Mouse (Mus musculus): ENCODE data around the gene Baz1a.
A peak's percentile ranks its signal among the peaks of the same experiment; 100 is the strongest.
"Not testable (repeated sequence)": the region's sequence is repeated elsewhere in the genome, so short reads cannot be mapped to it uniquely, and the experiment has no call there.

Gene Baz1a

DNA sequence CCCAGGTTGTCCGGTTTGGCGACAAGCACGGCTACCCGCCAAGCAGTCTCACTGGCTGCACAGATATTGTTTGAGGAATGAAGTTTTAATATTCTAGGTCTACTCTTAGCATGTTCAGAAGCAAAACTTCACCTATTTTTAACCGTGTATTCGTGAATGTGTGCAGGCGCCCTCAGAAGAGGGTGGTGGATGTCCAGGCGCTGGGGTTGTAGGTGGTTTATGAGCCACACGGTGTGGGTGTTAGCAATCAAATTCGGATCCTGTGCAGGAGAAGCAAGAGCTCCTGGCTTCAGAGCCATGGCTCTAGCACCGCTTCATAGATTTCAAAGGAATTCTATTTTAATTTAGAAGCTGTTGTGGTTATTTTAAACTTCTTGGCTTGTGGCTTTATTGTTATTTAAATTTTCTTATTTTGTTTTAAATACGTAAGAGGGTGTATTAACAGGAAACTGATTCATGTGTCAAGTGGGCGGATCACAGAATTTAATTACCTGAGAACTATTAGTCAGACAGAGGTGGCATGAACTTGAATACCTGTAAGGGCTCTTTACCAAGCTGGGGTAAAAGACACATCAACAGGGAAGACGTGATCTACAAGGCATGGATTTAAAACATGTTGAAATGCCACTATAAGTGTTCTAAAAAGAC lies 6.7 kb downstream of the Baz1a start:
- DNase-seq (ENCODE audit: low spot score in 2 of 2), result no peak

DNA sequence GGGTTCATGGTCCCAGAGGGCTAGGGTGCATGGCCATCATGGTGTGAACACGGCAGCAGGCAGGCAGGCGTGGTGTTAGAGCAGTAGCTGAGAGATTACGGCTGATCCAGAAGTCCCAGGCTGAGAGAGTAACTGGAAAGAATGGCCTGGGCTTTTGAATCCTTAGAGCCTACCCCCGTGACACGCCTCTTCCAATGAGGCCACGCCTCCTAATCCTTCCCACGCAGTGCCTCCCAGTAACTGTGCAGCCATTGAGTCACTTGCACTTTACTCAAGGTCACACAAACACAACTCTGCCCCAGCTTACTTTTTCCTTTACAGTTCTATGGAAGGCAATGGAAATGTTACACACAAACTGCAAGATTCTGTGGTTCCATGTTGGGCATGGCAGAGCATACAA lies 8.1 kb downstream of the Baz1a start:
- DNase-seq (ENCODE audit: low spot score in 2 of 2), result no peak

DNA sequence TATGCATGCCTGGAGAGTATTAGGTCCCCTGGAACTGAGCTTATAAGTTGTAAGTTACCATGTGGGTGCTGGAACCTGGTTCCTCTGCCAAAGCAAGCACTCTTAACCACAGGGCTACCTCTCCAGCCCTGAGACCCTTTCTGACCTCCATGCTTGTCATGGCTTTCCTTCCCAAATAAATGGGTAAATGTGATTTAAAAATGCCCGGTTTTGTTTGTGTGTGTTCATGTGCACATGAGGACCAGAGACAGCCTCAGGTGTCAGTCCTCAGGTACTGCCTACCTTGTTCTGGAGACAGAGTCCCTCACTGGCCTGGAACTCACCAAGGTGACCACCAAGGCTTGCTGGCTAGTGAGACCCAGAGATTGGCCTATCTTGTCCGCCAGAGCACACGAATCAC lies 9.8 kb downstream of the Baz1a start:
- no peak for DNase-seq (ENCODE audit: low spot score in 2 of 2)

DNA sequence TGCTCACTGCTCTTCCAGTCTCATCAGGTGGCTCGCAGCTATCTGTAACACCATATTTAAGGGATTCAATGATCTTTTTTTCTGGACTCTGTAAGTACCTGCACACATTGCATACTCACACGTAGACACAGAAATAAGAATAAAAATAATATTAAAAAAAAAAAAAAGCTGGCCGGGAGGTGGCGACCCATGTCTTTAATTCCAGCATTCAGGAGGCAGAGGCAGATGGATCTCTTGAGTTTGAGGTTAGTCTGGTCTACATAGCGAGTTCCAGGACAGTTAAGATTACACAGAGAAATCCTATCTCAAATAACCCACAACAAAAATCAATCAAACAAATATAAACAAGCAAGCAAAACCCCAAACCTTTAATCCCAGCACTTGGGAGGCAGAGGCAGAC lies 10.3 kb downstream of the Baz1a start:
- DNase-seq (ENCODE audit: low spot score in 2 of 2), result no peak

DNA sequence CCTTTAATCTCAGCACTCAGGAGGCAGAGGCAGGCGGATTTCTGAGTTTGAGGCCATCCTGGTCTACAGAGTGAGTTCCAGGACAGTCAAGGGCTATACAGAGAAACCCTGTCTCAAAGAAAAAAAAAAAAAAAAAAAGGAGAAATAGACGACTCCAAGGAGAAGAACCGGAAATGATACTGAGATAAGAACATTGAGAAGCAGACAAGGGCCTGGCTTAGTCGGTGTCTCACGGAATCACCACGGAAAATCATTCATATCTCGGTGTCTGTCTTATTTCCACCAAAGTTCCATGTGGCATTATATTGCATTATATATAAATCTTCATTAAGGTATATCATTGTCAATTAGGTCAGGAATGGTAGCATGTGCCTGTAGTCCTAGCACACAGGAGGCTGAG lies 11.6 kb downstream of the Baz1a start:
- DNase-seq (ENCODE audit: low spot score in 2 of 2), result not testable (repeated sequence)

DNA sequence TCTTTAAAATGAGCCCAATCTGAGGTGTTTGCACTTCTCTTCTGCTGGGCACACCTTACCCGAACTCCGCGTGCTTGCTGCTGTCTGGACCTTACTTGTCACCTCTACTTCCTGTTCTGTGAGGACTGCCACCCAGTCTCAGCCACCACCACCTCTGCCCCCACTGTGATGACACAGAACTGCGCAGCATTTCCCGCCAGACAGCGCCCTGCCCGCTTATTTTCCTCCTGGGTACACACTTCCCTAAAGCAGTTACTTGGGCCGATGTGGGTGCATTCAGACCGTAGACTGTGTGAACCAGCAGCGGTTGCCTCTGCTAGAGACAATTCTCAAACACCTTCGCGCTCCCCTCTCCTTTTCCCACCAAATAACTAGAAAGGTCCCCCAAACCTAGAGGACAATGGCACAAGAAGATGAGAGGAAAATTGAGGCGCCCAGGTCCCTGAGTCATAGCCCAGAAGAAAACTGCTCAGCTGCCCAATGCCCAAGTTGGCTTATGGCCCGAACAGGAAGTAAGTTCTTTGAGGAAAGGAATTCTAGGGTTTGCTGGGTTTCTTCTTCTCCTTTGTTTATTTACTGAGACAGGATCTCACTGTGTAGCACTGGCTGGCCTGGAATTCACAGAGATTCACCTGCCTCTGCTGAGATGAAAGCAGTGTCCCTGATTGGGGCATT lies 15.0 kb downstream of the Baz1a start:
- peak; percentile 53 to 70 for DNase-seq (ENCODE audit: low spot score in 2 of 2)

DNA sequence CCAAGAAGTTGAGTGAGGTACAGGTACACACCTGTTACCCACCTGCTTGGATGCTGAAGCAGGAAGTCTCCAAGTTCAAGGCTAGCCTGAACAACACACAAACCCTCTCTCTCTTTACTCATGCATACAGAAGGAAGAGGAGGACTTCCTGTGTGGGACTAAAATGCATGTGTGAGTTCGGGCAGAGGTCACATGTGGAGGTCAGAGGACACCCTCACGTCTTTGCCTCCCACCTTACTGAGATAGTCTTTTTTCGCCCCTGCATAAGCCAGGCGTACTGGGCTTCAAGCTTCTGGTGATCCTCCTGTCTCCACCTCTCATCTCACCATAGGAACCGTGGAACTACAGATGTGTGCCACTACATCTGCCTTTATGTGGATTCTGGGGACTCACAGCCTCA lies 15.7 kb downstream of the Baz1a start:
- no peak for DNase-seq (ENCODE audit: low spot score in 2 of 2)

DNA sequence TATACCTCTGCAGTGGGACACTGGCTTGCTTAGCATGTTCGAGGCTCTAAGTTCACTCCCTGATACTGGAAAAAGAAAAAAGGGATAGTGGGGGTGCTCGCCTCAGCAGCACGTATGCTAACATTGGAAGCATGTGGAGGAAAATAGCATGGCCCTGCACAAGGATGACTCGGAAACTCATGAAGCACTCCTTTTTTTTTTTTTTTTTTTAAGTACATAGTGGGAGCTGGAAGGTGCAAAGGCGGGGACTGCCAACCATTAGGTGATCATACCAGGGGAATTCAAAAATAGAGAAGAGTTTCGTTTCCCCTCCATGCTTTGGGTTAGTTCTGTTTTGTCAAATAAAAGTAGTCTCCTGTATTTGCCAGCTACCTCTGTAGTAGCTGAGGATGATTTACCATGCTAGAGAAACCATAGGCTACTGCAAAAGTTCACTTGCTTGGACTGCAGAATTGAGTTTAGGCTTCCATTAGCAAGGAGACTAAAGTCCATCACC lies 17.1 kb downstream of the Baz1a start:
- no peak for DNase-seq (ENCODE audit: low spot score in 2 of 2)

DNA sequence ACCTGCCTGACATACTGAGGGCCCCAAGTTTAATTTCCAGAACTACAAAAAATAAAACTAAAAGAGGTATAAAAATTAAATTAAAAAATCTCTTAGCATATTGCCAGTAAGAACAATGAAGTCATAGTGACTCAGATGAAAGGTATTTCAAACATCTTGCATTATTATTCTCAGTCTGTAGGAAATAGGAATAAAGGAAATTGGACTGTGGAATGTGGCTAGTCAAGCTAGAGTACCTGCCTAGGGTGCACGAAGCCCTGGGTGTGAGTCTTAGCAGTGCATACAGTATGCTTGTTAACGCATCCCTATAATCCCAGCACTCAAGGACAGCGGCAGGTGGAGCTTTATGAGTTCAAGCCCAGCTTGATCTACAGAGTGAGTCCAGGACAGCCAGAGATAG lies 18.2 kb downstream of the Baz1a start:
- DNase-seq (ENCODE audit: low spot score in 2 of 2), result no peak

DNA sequence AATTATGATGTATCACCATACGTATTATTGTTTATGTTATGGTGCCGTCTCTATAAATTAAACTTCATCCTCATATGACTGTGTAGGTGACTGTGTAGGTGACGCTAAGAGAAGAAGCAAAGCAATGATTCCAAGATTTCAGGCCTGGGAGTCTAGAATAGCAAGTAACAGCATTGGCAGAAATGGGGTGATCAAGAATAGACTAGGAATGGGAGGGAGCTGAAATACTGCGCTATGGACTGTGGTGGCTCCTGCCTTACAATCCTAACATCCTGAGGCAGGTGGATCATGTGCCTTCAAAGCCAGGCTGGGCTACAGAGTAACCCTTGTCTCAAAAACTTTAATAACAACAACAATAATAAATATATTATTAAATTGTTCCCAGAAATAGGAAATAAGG lies 19.7 kb downstream of the Baz1a start:
- DNase-seq (ENCODE audit: low spot score in 2 of 2), result no peak

DNA sequence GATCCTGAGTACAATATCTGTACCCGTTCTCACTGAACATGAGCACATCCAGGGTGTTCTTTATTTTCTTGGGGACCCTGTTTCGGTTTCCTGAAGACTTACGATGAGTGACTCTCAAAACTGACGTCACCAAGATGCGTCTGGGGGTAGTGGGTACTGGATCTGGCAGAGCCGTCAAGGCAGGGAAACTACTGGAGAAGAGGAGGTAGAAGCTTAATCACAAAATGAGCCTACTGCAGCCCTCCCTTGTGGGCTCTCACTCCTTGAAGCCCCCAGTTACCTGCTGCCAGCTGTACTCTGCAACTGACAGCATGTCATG lies 20.1 kb downstream of the Baz1a start:
- no peak for DNase-seq (ENCODE audit: low spot score in 2 of 2)

DNA sequence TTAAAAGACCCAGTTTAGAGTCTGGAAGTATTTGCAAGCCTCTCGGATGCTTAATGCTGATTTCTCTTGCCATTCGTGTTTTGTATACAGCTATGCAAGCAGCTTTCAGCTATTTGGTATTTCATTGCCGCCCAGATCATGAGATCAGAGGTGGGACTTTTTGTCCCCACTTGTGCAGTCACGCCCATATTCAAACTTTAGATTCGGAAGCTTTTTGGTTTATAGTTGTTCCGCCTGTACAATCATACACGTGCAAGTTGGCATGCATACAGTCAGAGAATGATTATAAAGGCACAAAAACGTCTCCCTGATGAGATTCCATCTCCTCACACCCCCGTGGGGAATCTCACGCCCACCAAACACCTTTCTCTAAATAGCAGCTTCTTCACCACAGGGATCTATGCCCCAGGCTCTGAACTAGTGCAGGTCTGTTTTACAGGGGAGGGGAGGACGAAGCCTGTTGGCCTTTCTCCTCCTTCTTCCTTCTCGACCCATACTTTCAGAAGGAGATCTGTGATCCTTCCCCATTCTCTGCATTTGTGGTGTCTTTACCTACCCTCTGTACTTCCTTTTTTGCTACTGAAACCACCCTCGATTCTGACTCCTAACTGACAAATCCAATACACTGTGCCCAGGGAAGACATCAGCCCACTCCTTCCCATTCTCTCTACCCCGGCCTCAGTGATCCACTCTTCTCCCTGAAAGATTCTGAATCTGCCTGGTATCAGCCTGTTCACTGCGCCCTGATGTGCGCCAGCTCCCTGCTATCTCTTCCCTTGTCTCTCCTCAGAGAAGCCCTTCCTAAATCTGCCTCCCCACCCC lies 20.7 kb downstream of the Baz1a start:
- no peak for DNase-seq (ENCODE audit: low spot score in 2 of 2)

DNA sequence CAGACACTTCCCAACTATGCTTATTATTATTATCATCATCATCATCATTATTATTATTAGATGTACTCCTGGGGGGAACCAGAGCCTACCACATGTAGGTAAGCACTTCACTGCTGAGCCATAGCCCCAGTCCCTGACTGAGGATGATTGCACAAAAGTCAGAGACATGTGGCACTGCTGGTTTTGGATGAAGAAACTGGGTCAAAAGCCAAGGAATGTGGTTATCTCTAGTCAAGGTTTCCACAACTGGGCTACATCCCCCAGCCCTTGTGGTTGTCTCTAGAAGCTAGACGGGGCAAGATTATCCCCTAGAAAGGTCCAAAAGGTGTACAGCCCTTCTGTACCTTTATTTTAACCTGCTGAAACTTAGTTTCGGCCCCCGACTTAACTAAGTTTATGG lies 21.3 kb downstream of the Baz1a start:
- DNase-seq (ENCODE audit: low spot score in 2 of 2), result no peak

DNA sequence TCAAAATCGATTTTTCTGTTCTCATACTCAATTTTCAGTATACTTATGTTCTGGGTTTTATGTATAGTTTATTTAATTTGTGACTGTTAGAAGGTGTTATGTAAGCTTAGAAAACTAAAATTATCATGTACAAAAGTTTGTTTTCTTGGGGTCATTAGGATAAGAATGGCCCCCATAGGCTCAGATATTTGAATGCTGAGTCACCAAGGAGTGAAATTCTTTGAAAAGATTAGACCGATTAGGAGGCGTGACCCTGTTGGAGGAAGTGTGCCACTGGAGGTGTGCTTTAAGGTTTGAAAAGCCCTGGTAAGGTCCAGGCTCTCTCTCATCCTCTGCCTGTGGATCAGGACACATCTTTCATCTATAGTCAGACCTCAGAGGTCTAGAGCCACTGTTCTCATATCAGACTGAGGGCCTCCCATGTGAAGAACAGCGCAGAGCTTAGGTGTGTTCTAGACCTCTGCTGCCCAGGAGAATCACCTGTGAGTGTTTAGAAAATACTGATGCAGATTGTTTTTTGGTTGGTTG lies 25.8 kb downstream of the Baz1a start:
- no peak for DNase-seq (ENCODE audit: low spot score in 2 of 2)

DNA sequence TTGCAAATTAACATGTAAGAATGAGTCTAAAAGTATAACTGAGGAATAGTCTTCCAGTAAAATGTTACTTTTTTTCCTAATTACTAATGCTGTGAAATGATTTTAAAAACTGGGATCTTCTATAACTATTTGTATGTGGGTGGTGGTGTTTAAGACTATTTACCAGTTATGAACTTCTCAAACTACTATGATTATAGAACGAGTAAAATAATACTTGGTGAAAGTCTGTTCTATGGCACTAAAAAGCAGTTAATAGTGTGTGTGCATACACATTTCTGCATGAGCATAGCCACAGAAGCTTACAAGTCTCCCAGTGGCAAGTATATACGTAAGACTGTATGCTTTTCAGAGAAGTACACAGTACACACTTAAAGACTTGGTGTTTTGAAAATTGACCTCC lies 27.0 kb downstream of the Baz1a start:
- DNase-seq (ENCODE audit: low spot score in 2 of 2), result no peak

DNA sequence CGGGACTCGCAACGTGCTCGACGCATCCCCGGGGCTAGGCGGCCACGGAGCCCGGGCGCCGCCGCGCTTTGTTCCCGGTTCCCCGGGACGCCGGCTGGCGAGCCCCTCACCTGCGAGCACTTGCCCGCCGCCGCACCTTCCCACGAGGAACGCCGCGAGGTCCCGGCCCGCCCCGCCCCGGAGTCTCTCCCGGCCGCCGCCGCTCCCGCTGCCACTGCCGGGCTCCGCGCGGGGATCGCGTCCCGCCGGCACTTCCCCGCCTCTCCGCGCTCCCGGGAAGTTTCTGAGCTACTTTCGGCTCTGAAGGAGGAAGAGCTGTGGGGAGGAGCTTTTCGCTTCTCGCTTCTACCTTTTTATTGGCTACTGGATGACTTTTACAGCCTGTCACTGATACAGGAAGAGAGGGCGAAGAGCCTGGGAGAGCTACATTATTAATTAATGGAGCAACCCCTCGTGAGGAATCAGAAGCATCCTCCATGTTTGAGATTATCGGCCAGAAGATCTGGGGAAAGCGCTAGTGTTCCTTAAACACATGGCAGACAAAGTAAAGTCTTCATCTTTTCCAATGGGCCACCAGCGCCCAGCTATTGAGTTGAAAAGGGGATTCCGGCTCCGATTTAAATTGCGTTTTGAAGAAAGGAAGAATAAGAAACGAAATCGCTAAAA lies 28.0 kb downstream of the Baz1a start, which contains the start of gene Gm20403:
Gene Gm20403 (minus strand): TSS at position 478 of the 666 bp plus-strand sequence.
- peak; percentile 43 to 49 for DNase-seq (ENCODE audit: low spot score in 2 of 2)

DNA sequence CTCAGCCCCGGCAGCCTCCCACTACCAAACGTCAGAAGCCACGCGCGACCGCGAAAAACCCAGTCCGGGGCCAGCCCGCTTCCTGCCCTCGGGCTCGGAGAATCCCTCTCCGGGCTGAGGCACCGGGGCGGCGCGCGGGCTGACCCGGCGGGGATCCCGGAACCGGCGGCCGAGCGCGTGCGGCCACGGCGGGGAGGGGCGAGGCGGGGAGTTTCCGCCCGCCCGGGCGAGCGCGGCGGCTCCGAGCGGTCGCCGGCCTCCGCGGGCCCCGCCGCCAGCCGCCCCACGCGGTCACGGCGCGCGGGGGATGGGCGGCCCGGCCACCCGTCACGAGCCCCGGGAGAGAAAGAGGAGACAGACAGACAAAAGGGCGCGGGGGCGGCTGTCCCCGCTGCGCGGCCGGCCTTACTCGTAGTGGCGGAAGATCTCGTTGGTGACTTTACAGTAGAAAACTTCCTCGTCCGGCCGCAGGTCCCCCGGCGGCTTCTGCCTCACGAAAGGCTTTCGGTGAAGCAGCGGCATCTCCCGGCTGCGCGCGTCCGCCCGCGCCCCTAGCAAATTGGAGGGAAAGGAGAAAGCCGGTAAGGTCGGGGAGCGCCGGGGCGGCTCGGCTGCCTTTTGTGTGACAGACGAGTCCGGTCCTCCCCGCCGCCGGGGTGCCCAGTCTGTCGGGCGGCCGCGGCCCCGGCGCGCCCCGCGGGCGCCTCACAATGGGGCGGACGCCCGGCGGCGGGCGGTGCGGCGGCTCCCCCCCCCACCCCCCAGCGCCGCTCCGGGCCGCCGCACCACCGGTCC lies 28.7 kb downstream of the Baz1a start:
- peak; percentile 57 to 61 for DNase-seq (ENCODE audit: low spot score in 2 of 2)

DNA sequence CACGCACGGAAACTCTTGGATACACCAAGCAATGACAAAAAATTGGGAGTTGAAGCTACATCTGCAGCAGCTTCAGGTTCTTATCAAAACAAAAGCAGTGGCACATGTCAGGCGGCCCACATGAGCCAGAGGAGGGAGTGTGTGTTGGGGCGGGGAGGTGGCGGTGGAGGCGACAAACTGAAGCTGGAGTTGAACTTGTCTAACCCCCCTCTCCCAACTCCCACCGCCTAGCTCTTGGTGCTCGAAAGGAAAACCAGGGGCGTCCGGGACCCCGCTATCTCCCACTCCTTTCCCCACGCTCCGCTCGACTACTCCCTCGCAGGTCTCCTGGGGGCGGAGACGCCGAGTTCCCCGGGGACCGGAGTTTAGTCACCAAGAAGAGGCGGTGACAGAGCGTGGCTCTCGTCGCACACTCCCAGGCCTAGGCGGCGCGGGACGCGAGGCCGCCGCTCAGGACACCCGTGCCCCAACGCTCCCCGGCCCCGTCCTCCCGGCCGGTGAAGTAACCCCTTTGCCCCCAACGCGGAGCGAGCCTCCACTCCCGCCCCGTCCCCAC lies 29.4 kb downstream of the Baz1a start:
- peak; percentile 60 to 74 for DNase-seq (ENCODE audit: low spot score in 2 of 2)

DNA sequence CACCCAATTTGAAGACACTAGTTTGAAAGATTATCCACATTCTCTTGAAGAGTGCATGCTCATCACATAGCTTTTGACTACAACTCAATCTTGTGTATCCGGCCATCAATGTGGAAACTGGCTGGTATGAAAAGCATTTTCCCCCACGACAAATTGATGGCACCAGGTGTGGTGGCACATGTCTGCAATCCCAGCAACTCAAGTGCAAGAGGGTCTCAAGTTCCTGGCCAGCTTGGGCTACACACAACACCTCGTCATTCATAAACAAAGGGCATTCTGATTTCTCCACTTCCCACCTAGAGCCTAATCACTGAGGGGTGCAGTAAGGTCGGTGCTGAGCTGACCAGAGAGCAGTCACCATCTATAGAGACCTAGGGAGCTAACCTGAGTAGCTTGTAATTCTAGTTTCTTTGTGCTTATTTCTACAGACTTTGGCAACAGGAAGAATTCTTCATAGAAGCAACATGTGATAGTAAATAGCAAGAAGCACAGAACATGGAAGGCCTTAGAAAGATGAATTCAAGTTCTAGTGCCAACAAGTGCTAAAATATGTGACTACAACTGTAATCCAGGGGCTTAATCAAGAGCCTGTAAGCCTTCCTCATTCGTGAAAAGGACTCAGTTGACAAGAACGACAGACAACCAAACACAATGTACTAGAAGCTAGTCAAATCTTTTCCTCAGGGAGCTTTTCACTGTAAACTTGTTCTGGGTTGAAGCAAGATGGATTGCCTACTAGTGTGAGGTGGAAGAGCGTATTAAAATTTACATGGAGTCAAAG lies 31.0 kb downstream of the Baz1a start:
- no peak for DNase-seq (ENCODE audit: low spot score in 2 of 2)

DNA sequence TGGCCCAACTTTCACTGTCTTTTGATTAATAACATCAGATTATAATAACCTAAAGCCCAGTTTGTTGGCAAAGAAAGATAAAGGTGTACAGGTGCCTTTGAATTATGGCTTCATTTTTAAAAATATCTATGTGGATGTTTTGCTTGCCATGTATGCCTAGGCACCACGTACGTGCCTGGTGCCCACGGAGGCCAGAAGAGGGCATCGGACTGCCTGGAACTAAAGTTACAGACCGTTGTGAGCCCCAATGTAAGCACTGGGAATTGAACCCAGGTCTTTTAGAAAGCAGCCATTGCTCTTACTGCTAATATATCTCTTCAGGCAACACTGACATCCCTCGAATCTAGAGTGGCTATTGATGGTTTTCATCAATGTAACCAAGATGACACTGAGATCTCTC lies 32.2 kb downstream of the Baz1a start:
- DNase-seq (ENCODE audit: low spot score in 2 of 2), result no peak

Data from spleen, postnatal 14 days (tissue).